Mouse (Mus musculus): Measurements from ENCODE around the gene Fndc3c1. TPM values are rescaled to one million over a fixed set of nuclear protein-coding genes. Genes with fewer than 3 reads are reported as not detected.

The Fndc3c1 gene
- polyA plus RNA-seq (2017; shearing (Covaris generic)): not detected

GRCm38 (mm10) chrX:106485101-106485651, at the start of gene Fndc3c1:
Fndc3c1 (minus strand) TSS chrX:106485401.

Other genes with a start within 250 kb of the Fndc3c1 start
- gene Fnd3c2, start 230.0 kb downstream of the Fndc3c1 start, polyA plus RNA-seq (2017; shearing (Covaris generic)): not detected
- gene Gm5127, start 97.8 kb upstream of the Fndc3c1 start, polyA plus RNA-seq (2017; shearing (Covaris generic)): 1 to 10 TPM; 2.8 to 3.0 TPM
- gene Cysltr1, start 118.3 kb upstream of the Fndc3c1 start, polyA plus RNA-seq (2017; shearing (Covaris generic)): 10 to 100 TPM in 1 of 2 experiments, 1 to 10 TPM in 1; 4.4 to 13.3 TPM

Measured in activated CD4-positive, CD25-positive, alpha-beta regulatory T cell (primary cell).